Mouse (Mus musculus): ENCODE measurements around the gene Zfp874b.
A peak's percentile ranks its signal among the peaks of the same experiment; 100 is the strongest.
"Not testable (repeated sequence)": the region's sequence is repeated elsewhere in the genome, so short reads cannot be mapped to it uniquely, and the experiment has no call there.

The Zfp874b gene

DNA sequence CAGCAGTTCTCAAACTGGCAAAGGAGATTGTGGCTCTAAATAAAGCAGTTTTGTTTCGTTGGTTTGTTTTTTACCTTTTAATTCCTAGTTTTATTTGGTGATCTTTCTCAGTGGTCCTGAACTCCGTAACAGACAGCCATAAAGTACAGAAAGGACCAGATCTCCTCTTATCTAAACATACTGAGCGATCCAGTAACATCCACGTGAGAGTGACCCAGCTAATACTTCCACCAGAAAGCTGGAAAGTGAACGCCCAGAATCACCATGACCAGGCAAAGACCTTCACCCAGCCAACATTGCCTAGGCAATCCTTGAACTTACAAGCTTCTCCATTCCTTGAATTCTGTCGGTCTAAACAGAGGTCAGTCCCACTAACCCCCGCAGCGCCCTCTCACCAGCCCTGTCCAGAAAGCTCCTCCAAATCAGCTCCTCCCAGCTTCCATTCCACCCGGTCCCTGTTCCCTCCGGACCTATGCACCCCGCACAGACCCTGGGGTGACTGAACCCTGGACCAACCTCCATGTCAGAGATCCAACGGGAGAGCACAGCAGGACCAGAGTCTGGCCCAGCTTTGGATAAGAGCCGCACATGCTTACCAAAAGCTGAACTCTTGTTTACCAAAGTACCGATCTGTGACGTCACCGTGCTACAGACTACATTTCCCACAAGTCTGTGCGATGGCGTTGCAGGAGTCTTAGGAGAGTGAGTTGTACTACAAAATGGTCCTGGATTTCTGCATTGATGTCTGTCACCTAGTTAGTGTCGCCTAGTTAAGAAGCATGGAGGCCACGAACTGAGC lies at the start of gene Zfp874b:
Gene Zfp874b (minus strand): TSS at position 634 of the 799 bp plus-strand sequence.
- peak; percentile 87 for DNase-seq

DNA sequence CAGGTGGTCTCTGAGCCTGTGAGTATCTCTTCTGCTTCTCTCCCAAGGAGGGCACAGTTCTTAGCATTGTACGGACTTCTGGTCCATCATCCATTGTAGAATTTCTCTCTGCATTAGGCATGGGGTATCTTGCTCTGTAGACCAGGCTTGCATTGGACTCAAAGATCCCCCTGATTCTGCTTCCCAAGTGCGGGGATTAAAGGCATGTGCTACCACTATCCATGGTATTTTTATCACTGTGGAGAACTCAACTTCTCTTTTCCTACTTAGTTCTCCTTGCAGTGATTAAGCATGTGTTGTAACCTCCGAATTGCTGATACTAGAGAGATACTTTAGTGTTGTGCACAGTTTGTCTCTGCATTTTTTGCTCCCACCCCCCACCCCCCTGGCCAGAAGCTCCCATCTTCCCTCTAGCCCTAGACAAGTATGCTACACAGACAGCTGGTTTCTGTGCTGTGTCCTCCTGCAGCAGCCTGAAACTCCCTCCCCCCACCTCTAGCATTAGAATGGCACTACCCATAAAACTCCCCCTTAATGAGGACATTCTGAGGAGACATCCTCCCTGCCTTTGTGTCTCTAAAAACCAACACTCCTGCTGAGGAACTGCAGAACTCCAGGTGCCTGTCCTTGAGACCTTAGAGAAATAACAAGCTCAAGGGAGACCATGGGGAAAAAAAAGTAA lies 43.1 kb upstream of the Zfp874b start:
- no peak for DNase-seq

DNA sequence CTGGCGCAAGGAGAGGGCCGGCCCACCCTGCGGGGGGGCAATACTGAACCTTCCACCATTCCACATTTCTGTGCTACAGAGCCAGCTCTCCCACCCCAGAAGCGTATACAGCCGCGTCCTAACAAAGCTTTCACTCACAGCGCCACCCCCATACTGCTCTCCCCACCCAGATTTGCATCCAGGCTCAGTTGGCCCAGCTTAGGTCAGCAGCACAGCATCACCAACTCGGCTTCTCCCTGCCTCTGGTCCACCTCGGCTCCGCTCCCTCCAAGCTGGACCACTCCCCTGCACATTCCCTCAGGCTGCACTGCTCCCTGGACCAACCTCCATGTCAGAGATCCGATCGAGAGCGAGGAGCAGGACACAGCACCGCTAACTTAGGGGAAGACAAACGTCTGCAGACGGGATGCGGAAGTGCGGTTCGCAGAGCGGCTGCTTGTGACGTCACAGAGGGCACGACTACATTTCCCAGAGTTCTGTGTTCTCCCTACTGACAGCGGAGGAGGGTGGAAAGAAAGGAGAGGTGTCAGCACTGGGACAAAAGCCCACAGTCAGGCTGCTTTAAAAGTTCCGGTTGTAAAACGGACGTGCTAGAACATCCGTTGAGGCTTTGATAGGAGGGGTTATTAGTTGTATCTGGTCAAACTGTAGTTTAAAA lies 41.8 kb upstream of the Zfp874b start, which contains the start of the genes Gm26965 and Zfp87:
Gene Gm26965 (minus strand): TSS at position 399 of the 658 bp plus-strand sequence.
Gene Zfp87 (minus strand): TSS at position 425 of the 658 bp plus-strand sequence.
- DNase-seq, result peak; percentile 93

DNA sequence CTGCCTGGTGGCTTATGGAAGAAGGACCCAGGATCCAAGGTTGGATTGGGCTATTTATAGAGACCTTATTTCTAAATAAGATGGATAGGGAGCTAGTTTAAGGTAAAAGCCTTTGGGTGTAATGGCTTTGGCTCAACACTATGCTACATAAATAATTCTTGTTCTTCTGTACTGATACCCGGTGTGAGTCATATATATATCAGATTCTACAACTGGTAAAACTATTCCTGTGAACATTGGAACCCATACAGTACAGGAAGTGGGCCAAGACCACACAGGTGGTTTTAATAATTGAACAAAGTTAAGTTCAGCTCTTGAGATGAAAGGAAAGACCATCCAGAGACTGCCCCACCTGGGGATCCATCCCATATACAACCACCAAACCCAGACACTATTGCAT lies 16.9 kb upstream of the Zfp874b start:
- DNase-seq, result no peak

- peak; percentile 86 for DNase-seq
Measured at GRCm38 (mm10) chr13:67500084-67500719, 16.1 kb upstream of the Zfp874b start, which contains the start of gene Zfp58. TSS of gene Zfp58 (minus strand) at chr13:67500555.

GRCm38 (mm10) chr13:67495631-67496030 lies 11.6 kb upstream of the Zfp874b start:
- DNase-seq, result no peak

DNA sequence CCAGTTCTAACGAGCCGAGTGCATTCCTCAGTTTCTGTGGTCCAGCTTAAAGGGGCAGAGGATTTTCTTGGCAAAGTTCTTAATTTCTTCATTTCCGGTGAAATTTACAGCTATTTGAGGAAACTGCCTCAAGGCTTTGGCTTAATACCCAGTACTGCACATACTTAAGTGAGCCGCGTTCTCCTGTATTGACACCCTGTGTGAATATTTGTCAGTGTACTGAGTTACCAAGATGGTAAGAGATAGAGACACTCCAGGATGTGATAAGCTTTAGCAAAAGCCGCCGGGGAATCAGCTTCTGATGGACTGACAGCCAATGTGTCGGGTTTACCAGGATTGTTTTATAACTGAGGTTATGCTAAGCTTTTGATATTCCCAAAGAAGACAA lies 360 bp upstream of the Zfp874b start:
- DNase-seq, result no peak

DNA sequence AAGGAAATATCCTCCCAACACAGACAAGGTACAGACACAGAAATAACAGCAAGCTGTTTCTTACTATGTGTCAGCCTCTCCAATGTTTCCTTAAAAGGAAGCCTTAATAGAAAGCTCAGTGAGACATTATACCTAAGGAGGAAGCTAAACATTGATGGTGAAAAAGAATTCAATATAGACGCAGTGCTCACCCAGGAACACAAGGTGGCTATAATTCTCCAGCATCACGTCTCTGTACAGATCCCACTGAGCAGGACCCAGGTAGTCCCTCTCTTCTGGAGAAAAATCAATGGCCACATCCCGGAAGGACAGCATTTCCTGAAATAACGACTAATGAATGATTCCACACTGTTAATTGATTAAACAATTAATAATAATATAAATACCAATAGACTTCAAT lies 2.5 kb downstream of the Zfp874b start:
- DNase-seq, result no peak

GRCm38 (mm10) chr13:67469274-67469673 lies 14.8 kb downstream of the Zfp874b start:
- DNase-seq, result no peak

- DNase-seq, result not testable (repeated sequence)
Measured at GRCm38 (mm10) chr13:67463506-67464185, 20.4 kb downstream of the Zfp874b start.

- no peak for DNase-seq
Measured at GRCm38 (mm10) chr13:67452021-67452309, 32.1 kb downstream of the Zfp874b start.

DNA sequence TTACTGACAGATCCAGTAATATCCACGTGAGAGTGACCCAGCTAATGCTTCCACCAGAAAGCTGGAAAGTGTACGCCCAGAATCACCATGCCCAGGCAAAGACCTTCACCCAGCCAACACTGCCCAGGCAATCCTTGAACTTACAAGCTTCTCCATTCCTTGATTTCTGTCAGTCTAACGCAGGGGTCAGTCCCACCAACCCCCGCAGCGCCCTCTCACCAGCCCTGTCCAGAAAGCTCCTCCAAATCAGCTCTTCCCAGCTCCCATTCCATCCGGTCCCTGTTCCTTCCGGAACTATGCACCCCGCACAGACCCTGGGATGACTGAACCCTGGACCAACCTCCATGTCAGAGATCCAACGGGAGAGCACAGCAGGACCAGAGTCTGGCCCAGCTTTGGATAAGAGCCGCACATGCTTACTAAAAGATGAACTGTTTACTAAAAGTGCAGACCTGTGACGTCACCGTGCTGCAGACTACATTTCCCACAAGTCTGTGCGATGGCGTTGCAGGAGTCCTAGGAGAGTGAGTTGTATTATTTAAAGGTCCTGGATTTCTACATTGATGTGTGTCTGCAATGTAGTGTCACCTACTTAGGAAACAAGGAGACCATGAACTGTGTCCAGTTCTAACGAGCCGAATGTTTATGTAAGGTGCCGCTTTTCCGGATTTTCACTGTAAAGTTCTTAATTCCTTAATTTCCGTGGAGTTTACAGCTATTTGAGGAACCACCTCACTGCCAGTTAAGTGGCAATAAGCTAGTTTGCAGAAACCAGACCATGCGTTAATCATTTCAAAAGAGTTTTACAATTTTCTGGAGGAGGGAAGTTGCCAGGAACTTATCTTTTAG lies 32.7 kb downstream of the Zfp874b start, which contains the start of gene Zfp874a:
Gene Zfp874a (minus strand): TSS at position 453 of the 849 bp plus-strand sequence.
- DNase-seq, result peak; percentile 86

- DNase-seq, result not testable (repeated sequence)
Measured at GRCm38 (mm10) chr13:67437095-67437494, 47.0 kb downstream of the Zfp874b start.

GRCm38 (mm10) chr13:67428116-67428515 lies 55.9 kb downstream of the Zfp874b start:
- DNase-seq, result no peak

DNA sequence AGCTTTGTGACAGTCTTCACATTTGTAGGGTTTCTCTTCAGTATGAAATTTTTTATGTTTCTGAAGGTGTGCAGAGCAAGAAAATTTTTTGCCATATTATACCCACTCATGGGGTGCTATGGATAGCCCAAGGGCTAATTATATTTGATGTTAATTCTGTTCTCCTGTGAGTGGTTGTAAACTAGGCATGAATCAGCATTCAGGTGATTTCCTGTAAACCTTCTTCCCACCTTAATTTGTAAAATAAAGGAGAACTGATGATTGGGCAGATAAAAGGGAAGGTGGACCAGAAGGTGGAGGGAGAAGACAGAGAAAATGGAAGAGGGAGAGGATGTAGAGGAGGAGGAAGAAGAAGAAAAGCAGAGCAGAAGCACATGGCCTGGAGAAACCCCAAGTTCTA lies 58.4 kb downstream of the Zfp874b start:
- DNase-seq, result not testable (repeated sequence)

GRCm38 (mm10) chr13:67422532-67422931 lies 61.5 kb downstream of the Zfp874b start:
- not testable (repeated sequence) for DNase-seq

Data from thymus, postnatal 25 days (tissue).